Mouse (Mus musculus): ENCODE results near the gene Adora2b. TPM values are rescaled to one million over a fixed set of nuclear protein-coding genes. Genes with fewer than 3 reads are reported as not detected.

Adora2b gene
- polyA plus RNA-seq, 1 experiment from 2014 or later, result 1.5 TPM

- peaks cover 17% of the 10 kb centered on the region; the same call in 1 of the 2 replicates for H3K36me3 ChIP-seq (ENCODE audit: control insufficient read depth, insufficient read depth)
- H3K27me3 ChIP-seq (ENCODE audit: control insufficient read depth, insufficient read depth, low read length), result no peaks in the 10 kb centered on the region
- no peak for ATAC-seq (replicated peaks; ENCODE audit: extremely low read depth, insufficient read depth, low FRiP score)
- no peak overlapping the region for H3K9ac ChIP-seq (ENCODE audit: low read length)
- H3K27ac ChIP-seq (ENCODE audit: low read length), result no peak overlapping the region
- no peaks in the 10 kb centered on the region for H3K4me1 ChIP-seq (ENCODE audit: control insufficient read depth, insufficient read depth, low read length)
- WGBS, result 87% methylated on average over 2 of the region's 2 CpGs
- no peak overlapping the region for H3K4me3 ChIP-seq (ENCODE audit: low read length)
- no peak overlapping the region for H3K4me2 ChIP-seq (ENCODE audit: low read depth, low read length)
- no peaks in the 10 kb centered on the region for H3K9me3 ChIP-seq (replicated peaks; ENCODE audit: control insufficient read depth, low read length)
Observed at GRCm38 (mm10) chr11:62294121-62294520, 45.3 kb downstream of the Adora2b start.

GRCm38 (mm10) chr11:62298883-62299282, 50.1 kb downstream of the Adora2b start:
- Histone ChIP-seq H3K27ac (ENCODE audit: low read length) (no peak overlapping the region), H3K36me3 (ENCODE audit: control insufficient read depth, insufficient read depth) (peaks cover 20% of the 10 kb centered on the region), H3K9me3 (replicated peaks; ENCODE audit: control insufficient read depth, low read length) (no peaks in the 10 kb centered on the region), H3K4me3 (ENCODE audit: low read length) (no peak overlapping the region), H3K27me3 (ENCODE audit: control insufficient read depth, insufficient read depth, low read length) (no peaks in the 10 kb centered on the region), H3K9ac (ENCODE audit: low read length) (no peak overlapping the region), H3K4me2 (ENCODE audit: low read depth, low read length) (no peak overlapping the region), H3K4me1 (ENCODE audit: control insufficient read depth, insufficient read depth, low read length) (no peaks in the 10 kb centered on the region)
- ATAC-seq (replicated peaks; ENCODE audit: extremely low read depth, insufficient read depth, low FRiP score), result no peak
- WGBS, result 84% methylated on average over 6 of the region's 6 CpGs

GRCm38 (mm10) chr11:62305866-62306265, 57.1 kb downstream of the Adora2b start:
- H3K9me3 ChIP-seq (replicated peaks; ENCODE audit: control insufficient read depth, low read length), result no peaks in the 10 kb centered on the region
- H3K27ac ChIP-seq (ENCODE audit: low read length), result no peak overlapping the region
- H3K4me3 ChIP-seq (ENCODE audit: low read length), result no peak overlapping the region
- 93% methylated on average over 2 of the region's 2 CpGs for WGBS
- no peak for ATAC-seq (replicated peaks; ENCODE audit: extremely low read depth, insufficient read depth, low FRiP score)
- peaks cover 13% of the 10 kb centered on the region for H3K36me3 ChIP-seq (ENCODE audit: control insufficient read depth, insufficient read depth)
- H3K4me2 ChIP-seq (ENCODE audit: low read depth, low read length), result no peak overlapping the region
- no peaks in the 10 kb centered on the region for H3K27me3 ChIP-seq (ENCODE audit: control insufficient read depth, insufficient read depth, low read length)
- no peak overlapping the region for H3K9ac ChIP-seq (ENCODE audit: low read length)
- no peaks in the 10 kb centered on the region for H3K4me1 ChIP-seq (ENCODE audit: control insufficient read depth, insufficient read depth, low read length)

- H3K9ac ChIP-seq (ENCODE audit: low read length), result no peak overlapping the region
- H3K4me2 ChIP-seq (ENCODE audit: low read depth, low read length), result no peak overlapping the region
- H3K4me3 ChIP-seq (ENCODE audit: low read length), result no peak overlapping the region
- H3K9me3 ChIP-seq (replicated peaks; ENCODE audit: control insufficient read depth, low read length), result no peaks in the 10 kb centered on the region
- no peaks in the 10 kb centered on the region for H3K27me3 ChIP-seq (ENCODE audit: control insufficient read depth, insufficient read depth, low read length)
- H3K36me3 ChIP-seq (ENCODE audit: control insufficient read depth, insufficient read depth), result peaks cover 33% of the 10 kb centered on the region
- H3K27ac ChIP-seq (ENCODE audit: low read length), result no peak overlapping the region
- ATAC-seq (replicated peaks; ENCODE audit: extremely low read depth, insufficient read depth, low FRiP score), result no peak
- WGBS, result 83% methylated on average over 2 of the region's 2 CpGs
- no peaks in the 10 kb centered on the region for H3K4me1 ChIP-seq (ENCODE audit: control insufficient read depth, insufficient read depth, low read length)
Observed at GRCm38 (mm10) chr11:62309296-62309695, 60.5 kb downstream of the Adora2b start.

GRCm38 (mm10) chr11:62314984-62315383, 66.2 kb downstream of the Adora2b start:
- Histone ChIP-seq H3K27ac (ENCODE audit: low read length) (no peak overlapping the region), H3K27me3 (ENCODE audit: control insufficient read depth, insufficient read depth, low read length) (no peaks in the 10 kb centered on the region), H3K36me3 (ENCODE audit: control insufficient read depth, insufficient read depth) (peaks cover 62% of the 10 kb centered on the region), H3K4me1 (ENCODE audit: control insufficient read depth, insufficient read depth, low read length) (no peaks in the 10 kb centered on the region), H3K9ac (ENCODE audit: low read length) (no peak overlapping the region), H3K4me2 (ENCODE audit: low read depth, low read length) (no peak overlapping the region), H3K4me3 (ENCODE audit: low read length) (no peak overlapping the region), H3K9me3 (replicated peaks; ENCODE audit: control insufficient read depth, low read length) (no peaks in the 10 kb centered on the region)
- WGBS, result 94% methylated on average over 5 of the region's 5 CpGs
- ATAC-seq (replicated peaks; ENCODE audit: extremely low read depth, insufficient read depth, low FRiP score), result no peak

Other genes with a start within 250 kb of the Adora2b start
- gene Zswim7, start 32.4 kb downstream of the Adora2b start, polyA plus RNA-seq (2015; fragmentation: Nextera tagmentation; extraction: Ambion mirVana), result 16.6 and 20.0 TPM in 2 replicates
- gene Ttc19, start 32.5 kb downstream of the Adora2b start, polyA plus RNA-seq (2015; fragmentation: Nextera tagmentation; extraction: Ambion mirVana), result 18.9 and 19.7 TPM in 2 replicates
- gene Pigl, start 209.5 kb downstream of the Adora2b start, polyA plus RNA-seq (2015; fragmentation: Nextera tagmentation; extraction: Ambion mirVana), result 6.3 and 7.2 TPM in 2 replicates
- 72.0 and 106 TPM in 2 replicates for gene Ncor1, start 209.6 kb downstream of the Adora2b start, polyA plus RNA-seq (2015; fragmentation: Nextera tagmentation; extraction: Ambion mirVana)